Mouse (Mus musculus): ENCODE data around the gene Kctd11.
A peak's percentile ranks its signal among the peaks of the same experiment; 100 is the strongest.

The Kctd11 gene

GRCm38 (mm10) chr11:69846738-69847688 is 34.2 kb downstream of the Kctd11 start:
- DNase-seq: no peak

DNA sequence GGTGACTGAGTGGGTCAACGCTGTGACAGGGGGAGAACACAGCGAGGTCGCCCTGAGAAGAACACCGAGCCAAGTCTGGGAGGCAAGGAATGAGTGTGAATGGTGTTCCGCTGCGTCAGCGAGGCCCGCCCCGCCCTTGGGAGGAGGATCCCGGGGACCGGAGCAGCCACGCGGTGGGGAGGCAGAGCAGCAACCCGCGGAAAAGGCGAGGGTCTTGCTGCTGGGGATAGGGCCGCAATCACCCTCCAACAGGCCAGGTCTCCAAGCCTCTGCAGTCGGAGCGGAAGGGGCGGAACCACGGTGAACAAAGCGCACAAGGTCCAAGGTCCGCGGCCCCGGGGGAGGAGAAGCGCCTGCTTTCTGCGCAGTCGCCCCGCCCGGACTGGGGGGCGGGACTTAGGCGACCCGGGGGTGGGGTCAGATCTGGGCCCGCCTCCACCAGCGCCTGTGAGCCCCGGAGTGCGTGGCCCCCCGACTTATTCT is 35.0 kb downstream of the Kctd11 start, which contains the start of gene Plscr3:
Plscr3 (plus strand) TSS at position 179 of the 483 bp plus-strand sequence.
- peak; percentile 89 for DNase-seq

GRCm38 (mm10) chr11:69838714-69839104 is 42.5 kb downstream of the Kctd11 start:
- DNase-seq: no peak

DNA sequence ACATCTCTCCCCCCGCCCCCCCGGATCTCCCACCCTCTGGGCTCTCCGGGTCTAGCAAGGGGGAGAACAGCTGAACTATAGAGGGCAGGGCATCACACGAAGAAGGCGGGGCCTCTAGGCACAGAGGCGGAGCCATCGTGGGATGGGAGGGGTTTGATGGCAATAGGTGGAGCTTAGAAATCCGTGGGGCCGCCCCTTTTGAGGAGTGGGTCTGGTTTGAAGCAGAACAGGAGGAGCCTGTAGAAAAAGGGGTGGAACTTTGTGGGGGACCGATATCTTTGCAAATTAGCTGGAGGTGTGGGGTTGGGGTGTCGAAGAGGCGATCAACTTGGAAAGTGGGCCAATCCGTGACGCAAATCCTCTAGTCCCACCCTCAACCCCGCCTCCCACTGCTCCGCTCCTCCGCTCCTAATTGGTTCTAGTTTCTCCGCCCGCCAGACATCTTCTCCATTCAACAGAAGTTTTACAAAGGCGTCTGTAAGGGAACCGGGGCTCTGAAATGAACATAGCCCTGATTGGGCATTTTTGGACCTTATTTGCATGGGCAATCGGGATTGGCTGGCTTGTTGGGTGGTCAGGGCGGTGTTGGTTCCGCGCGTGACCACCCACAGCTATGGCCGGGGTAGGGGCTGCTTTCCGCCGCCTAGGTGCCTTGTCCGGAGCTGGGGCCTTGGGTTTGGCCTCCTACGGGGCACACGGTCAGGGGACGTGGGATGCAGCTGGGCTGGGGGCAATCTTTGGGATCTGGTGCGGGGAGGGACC is 43.1 kb downstream of the Kctd11 start, which contains the start of gene Tmem256:
Tmem256 (plus strand) TSS at position 563 of the 762 bp plus-strand sequence.
- peak; percentile 98 for DNase-seq

- DNase-seq: no peak
These were observed 43.6 kb downstream of the Kctd11 start, which contains the start of gene Nlgn2 for GRCm38 (mm10) chr11:69837604-69837951. Gene Nlgn2 (minus strand): TSS chr11:69837784.

DNA sequence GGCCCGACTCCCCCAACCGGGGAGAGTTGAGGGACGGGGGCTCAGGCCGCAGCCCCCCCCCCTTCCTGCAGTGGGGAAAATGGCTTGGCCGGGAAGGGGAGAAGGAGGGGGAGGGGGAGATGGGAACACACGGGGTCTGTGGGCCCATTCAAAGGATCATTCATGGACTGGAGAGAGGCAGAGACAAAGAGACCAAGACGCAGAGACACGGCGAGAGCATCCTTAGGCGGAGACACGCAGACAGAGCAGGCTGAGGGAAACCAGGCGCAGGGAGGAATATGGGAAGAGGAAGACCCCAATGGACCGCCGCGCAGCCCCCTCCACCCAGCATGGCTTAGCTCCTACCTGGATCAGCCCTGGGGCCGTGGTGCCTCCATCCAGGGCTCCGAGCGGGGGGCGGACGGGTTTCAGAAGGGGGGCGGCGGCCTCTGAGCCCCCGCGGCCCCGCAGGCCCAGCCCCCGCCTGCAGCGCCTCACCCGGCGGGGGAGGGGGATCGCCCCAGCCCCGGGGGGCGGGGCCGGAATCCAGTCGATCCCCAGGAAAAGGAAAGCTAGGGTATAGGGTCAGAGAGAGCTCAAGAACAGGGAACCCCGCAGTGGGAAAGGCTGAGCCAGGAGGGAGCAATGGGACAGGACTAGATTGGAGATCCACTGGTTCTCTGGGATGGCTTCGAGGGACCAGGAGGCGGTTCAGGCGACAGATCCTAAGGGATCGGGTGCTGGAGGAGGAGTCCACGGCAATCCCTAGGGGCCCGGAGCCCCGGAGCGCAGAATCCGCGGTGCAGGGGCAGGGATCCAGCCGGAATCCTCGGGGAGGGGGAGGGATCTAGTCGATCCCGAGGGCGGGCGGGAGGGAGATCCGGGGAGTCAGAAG is 44.3 kb downstream of the Kctd11 start:
- peak; percentile 47 for DNase-seq

GRCm38 (mm10) chr11:69835966-69836335 is 45.3 kb downstream of the Kctd11 start:
- no peak for DNase-seq

DNA sequence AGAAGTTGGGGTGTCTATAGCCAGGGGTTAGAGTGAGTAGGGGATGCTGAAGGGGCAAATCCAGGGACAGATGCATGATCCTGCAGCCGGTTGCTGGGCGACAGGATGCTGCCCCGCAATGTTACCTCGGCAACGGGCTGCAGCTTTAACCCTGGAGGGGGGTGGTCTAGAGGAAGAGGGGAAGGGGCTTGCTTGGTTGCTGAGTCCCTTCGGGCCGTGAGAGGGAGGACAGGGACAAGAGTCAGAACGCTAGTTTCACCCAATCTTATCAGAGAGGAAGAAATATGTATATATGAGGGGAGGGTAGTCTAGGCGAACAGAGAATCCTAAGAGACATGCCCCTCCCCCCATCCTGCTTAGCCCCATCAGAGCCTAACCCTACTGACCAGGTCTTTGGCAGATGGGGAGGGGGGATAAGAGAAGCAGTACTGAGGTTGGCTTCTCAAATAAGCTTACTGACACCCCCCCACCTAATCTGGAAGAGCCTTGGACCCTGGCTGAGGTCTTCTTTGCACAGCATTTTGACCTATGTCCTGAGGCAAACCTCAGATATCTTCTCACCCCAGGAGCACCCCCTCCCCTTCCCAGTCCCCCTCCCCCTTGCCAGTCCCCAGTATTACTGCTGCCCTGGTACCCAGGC is 45.8 kb downstream of the Kctd11 start:
- no peak for DNase-seq

DNA sequence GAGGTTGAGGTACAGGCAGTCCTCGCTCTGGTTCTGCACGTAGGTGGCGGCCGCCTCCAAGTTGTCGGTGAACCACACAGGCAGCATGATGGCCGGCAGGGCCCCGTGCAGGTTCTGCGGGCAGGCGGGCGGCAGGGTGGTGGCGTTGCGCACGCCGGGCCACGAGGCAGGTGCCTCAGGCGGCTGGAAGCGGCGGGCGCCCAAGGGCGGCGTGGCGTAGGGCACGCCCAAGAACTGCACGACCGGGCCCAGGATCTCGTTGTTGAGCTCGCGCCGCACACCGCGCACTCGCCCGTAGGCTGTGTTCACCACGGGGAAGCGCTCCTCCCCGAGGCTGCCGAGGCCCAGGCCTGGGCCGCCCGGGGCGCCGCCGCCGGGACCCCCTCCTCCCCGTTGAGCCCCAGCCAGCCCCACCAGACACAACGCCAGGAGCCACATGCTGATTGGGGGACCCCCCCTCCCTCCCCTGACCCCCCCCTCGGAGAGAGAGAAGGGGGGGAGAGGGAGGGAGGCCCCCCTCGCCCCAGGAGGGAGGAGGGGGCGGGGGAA is 47.1 kb downstream of the Kctd11 start:
- DNase-seq: peak; percentile 23

- DNase-seq: no peak
These were observed 47.7 kb downstream of the Kctd11 start for GRCm38 (mm10) chr11:69833554-69833953.

GRCm38 (mm10) chr11:69828832-69829231 is 52.4 kb downstream of the Kctd11 start:
- no peak for DNase-seq
